Mouse (Mus musculus) common myeloid progenitor, adult 5-6 weeks (primary cell): Measurements from ENCODE around the gene Oas1a. TPM values are rescaled to one million over a fixed set of nuclear protein-coding genes. Genes with fewer than 3 reads are reported as not detected.

Source experiments
- ATAC-seq: replicated peaks from 2 replicates; pipeline ENCODE4 v1.8.0; 2016; ENCODE audit warnings: low read depth, mild to moderate bottlenecking, moderate TSS enrichment, inconsistent platforms; ENCODE audit not compliant: poor library complexity, severe bottlenecking
- total RNA-seq: library from RNA; stranded (forward); fragments of 200-1000, 187-1606 nt; gene quantifications from 2 replicates; pipeline ENCODE4 v1.2.3, GENCODE M21; 2017

Gene Oas1a
- total RNA-seq, 1 experiment from 2014 or later = 15.4 TPM

GRCm38 (mm10) chr5:120849601-120850136, 57.7 kb downstream of the Oas1a start:
- ATAC-seq = peak; percentile 79

- no peak for ATAC-seq
Measured at GRCm38 (mm10) chr5:120847067-120847466, 60.3 kb downstream of the Oas1a start, which contains the start of gene Oas1f. Oas1f (plus strand) TSS chr5:120847367.

Other genes starting within 250 kb of the Oas1a start
- not detected in 2 replicates for gene Dtx1, start 195.6 kb downstream of the Oas1a start, total RNA-seq
- 0.64 and 0.68 TPM in 2 replicates for gene Oas2, start 157.7 kb downstream of the Oas1a start, total RNA-seq
- 1.9 and 4.8 TPM in 2 replicates for gene Oas3, start 129.9 kb downstream of the Oas1a start, total RNA-seq
- gene Oas1e, start 112.0 kb downstream of the Oas1a start, total RNA-seq = not detected in 2 replicates
- 0.78 and 3.1 TPM in 2 replicates for gene Oas1c, start 95.0 kb downstream of the Oas1a start, total RNA-seq
- gene Oas1f, start 60.2 kb downstream of the Oas1a start, total RNA-seq = not detected in 2 replicates
- not detected in 2 replicates for gene Oas1h, start 46.1 kb downstream of the Oas1a start, total RNA-seq
- 1.1 and 3.4 TPM in 2 replicates for gene Oas1g, start 19.9 kb downstream of the Oas1a start, total RNA-seq
- gene Oas1d, start 7.0 kb upstream of the Oas1a start, total RNA-seq = not detected in 2 replicates
- not detected in 2 replicates for gene Rph3a, start 102.6 kb upstream of the Oas1a start, total RNA-seq